Mouse (Mus musculus): ENCODE measurements around the gene P3h3.

GRCm38 (mm10) chr6:124890997-124891396 is 33.4 kb upstream of the P3h3 start:
- TF ChIP-seq CTCF (IDR thresholded peaks at IDR 0.05; ENCODE audit: low read depth, low read length) (no peak), POLR2A (IDR thresholded peaks at IDR 0.05; ENCODE audit: borderline replicate concordance, low read depth, low read length) (no peak)
